Mouse (Mus musculus): Measurements from ENCODE around the gene Ppm1g. TPM values are rescaled to one million over a fixed set of nuclear protein-coding genes. Genes with fewer than 3 reads are reported as not detected.

The Ppm1g gene
- polyA plus RNA-seq, 1 experiment from 2014 or later, result 177 TPM

Other genes starting within 250 kb of the Ppm1g start
- gene Atraid, start 172.4 kb downstream of the Ppm1g start, polyA plus RNA-seq (2014; fragmentation: Nextera tagmentation; extraction: Ambion mirVana), result 81.8 and 86.4 TPM in 2 replicates
- gene Slc5a6, start 171.8 kb downstream of the Ppm1g start, polyA plus RNA-seq (2014; fragmentation: Nextera tagmentation; extraction: Ambion mirVana), result 10.8 and 10.9 TPM in 2 replicates
- 44.3 and 55.4 TPM in 2 replicates for gene Cad, start 165.9 kb downstream of the Ppm1g start, polyA plus RNA-seq (2014; fragmentation: Nextera tagmentation; extraction: Ambion mirVana)
- gene Dnajc5g, start 114.4 kb downstream of the Ppm1g start, polyA plus RNA-seq (2014; fragmentation: Nextera tagmentation; extraction: Ambion mirVana), result not detected in 2 replicates
- 0.79 and 1.2 TPM in 2 replicates for gene Slc30a3, start 112.5 kb downstream of the Ppm1g start, polyA plus RNA-seq (2014; fragmentation: Nextera tagmentation; extraction: Ambion mirVana)
- gene Trim54, start 104.0 kb downstream of the Ppm1g start, polyA plus RNA-seq (2014; fragmentation: Nextera tagmentation; extraction: Ambion mirVana), result not detected in 2 replicates
- gene Ucn, start 81.9 kb downstream of the Ppm1g start, polyA plus RNA-seq (2014; fragmentation: Nextera tagmentation; extraction: Ambion mirVana), result not detected in 2 replicates
- gene Mpv17, start 66.4 kb downstream of the Ppm1g start, polyA plus RNA-seq (2014; fragmentation: Nextera tagmentation; extraction: Ambion mirVana), result 56.3 and 57.5 TPM in 2 replicates
- gene Gm29609, start 40.8 kb downstream of the Ppm1g start, polyA plus RNA-seq (2014; fragmentation: Nextera tagmentation; extraction: Ambion mirVana), result 2.1 and 2.3 TPM in 2 replicates
- gene Gtf3c2, start 40.5 kb downstream of the Ppm1g start, polyA plus RNA-seq (2014; fragmentation: Nextera tagmentation; extraction: Ambion mirVana), result 101 and 109 TPM in 2 replicates
- 142 and 144 TPM in 2 replicates for gene Snx17, start 27.5 kb downstream of the Ppm1g start, polyA plus RNA-seq (2014; fragmentation: Nextera tagmentation; extraction: Ambion mirVana)
- 68.8 and 83.8 TPM in 2 replicates for gene Eif2b4, start 27.3 kb downstream of the Ppm1g start, polyA plus RNA-seq (2014; fragmentation: Nextera tagmentation; extraction: Ambion mirVana)
- 10.0 TPM in 2 replicates for gene Zfp513, start 18.4 kb downstream of the Ppm1g start, polyA plus RNA-seq (2014; fragmentation: Nextera tagmentation; extraction: Ambion mirVana)
- gene Nrbp1, start 20.2 kb upstream of the Ppm1g start, polyA plus RNA-seq (2014; fragmentation: Nextera tagmentation; extraction: Ambion mirVana), result 145 and 155 TPM in 2 replicates
- 0.92 TPM in 1 of 2 replicates, not detected in the other for gene Gm9970, start 20.5 kb upstream of the Ppm1g start, polyA plus RNA-seq (2014; fragmentation: Nextera tagmentation; extraction: Ambion mirVana)
- gene Krtcap3, start 31.0 kb upstream of the Ppm1g start, polyA plus RNA-seq (2014; fragmentation: Nextera tagmentation; extraction: Ambion mirVana), result 5.0 and 5.1 TPM in 2 replicates
- gene Ift172, start 70.4 kb upstream of the Ppm1g start, polyA plus RNA-seq (2014; fragmentation: Nextera tagmentation; extraction: Ambion mirVana), result 42.6 and 50.4 TPM in 2 replicates
- 58.4 and 62.8 TPM in 2 replicates for gene Fndc4, start 75.4 kb upstream of the Ppm1g start, polyA plus RNA-seq (2014; fragmentation: Nextera tagmentation; extraction: Ambion mirVana)
- 0.13 TPM in 1 of 2 replicates, not detected in the other for gene Gckr, start 76.8 kb upstream of the Ppm1g start, polyA plus RNA-seq (2014; fragmentation: Nextera tagmentation; extraction: Ambion mirVana)
- gene Zfp512, start 231.7 kb upstream of the Ppm1g start, polyA plus RNA-seq (2014; fragmentation: Nextera tagmentation; extraction: Ambion mirVana), result 87.5 and 87.9 TPM in 2 replicates

Data from forebrain, embryonic 11.5 days (tissue).